Mouse (Mus musculus): ENCODE data around the gene Mif. TPM values are rescaled to one million over a fixed set of nuclear protein-coding genes. Genes with fewer than 3 reads are reported as not detected.
"Not testable (repeated sequence)": the region's sequence is repeated elsewhere in the genome, so short reads cannot be mapped to it uniquely, and the experiment has no call there.

Mif gene
- polyA plus RNA-seq, 1 experiment from 2014 or later = 1,798 TPM

DNA sequence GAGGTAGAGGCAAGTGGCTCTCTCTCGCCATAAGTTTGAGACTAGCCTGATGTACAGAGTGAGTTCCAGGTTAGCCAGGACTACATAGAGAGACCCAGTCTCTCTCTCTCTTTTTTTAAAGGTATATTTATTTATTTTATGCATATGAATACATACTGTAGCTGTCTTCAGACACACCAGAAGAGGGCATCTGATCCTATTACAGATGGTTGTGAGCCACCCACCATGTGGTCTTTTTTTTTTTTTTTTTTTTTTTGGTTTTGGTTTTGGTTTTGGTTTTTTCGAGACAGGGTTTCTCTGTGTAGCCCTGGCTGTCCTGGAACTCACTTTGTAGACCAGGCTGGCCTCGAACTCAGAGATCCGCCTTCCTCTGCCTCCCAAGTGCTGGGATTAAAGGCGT lies 27.5 kb upstream of the Mif start:
- H3K36me3 ChIP-seq; ATAC-seq (replicated peaks; ENCODE audit: insufficient number of reproducible peaks, insufficient read depth, low FRiP score, low read depth); H3K27ac ChIP-seq; H3K9ac ChIP-seq; H3K4me1 ChIP-seq (replicated peaks); H3K9me3 ChIP-seq (replicated peaks); H3K4me2 ChIP-seq; H3K27me3 ChIP-seq; H3K4me3 ChIP-seq: not testable (repeated sequence)
- 87% methylated on average over 5 of the region's 5 CpGs for WGBS

DNA sequence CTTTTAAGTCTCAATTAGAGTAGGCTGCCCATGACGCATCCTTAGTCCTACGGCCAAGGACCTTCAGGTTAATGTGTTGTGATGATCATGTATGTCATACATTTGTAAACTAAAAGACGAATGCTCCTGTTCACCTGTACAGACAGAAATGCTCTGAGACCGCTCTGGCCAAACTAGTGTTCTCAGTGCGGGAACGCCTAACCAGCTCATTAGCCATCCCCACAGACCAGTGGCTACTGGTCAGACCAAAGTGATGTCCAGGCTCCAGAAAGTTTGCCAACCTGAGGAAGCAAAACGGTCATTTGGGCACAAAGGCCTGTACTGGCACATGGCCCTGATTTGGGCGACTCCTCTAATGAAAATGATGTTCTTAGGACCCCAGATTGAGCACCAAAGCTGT lies 24.7 kb upstream of the Mif start:
- Histone ChIP-seq H3K27ac (no peak overlapping the region), H3K4me1 (replicated peaks) (peaks cover 8% of the 10 kb centered on the region), H3K4me3 (no peak overlapping the region), H3K9me3 (replicated peaks) (no peaks in the 10 kb centered on the region), H3K27me3 (no peaks in the 10 kb centered on the region), H3K9ac (no peak overlapping the region), H3K4me2 (no peak overlapping the region), H3K36me3 (no peaks in the 10 kb centered on the region)
- ATAC-seq (replicated peaks; ENCODE audit: insufficient number of reproducible peaks, insufficient read depth, low FRiP score, low read depth) = no peak
- 93% methylated on average over 8 of the region's 8 CpGs for WGBS

DNA sequence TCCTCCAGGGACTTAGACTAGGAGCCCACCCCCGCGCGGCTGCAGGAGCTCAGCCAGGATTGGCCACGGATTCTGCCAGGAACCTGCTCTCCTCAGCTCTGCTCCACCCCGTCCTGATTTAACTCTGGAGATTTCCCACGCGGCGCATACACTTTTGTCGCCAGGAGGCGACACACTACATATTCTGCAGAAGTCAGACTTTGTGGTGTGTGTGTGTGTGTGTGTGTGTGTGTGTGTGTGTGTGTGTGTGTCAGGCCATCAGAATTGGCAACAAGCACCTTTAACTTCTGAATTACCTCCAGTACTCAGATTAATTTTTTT lies 23.2 kb upstream of the Mif start:
- H3K9me3 ChIP-seq (replicated peaks) = no peaks in the 10 kb centered on the region
- H3K27me3 ChIP-seq = no peaks in the 10 kb centered on the region
- 0 out of 2 replicates have a peak overlapping the region, but pooled peaks have one; percentile 17 for H3K4me3 ChIP-seq
- H3K27ac ChIP-seq = no peak overlapping the region
- peak; percentile 75 for ATAC-seq (replicated peaks; ENCODE audit: insufficient number of reproducible peaks, insufficient read depth, low FRiP score, low read depth)
- no peaks in the 10 kb centered on the region for H3K36me3 ChIP-seq
- H3K4me1 ChIP-seq (replicated peaks) = peaks cover 6% of the 10 kb centered on the region
- H3K9ac ChIP-seq = 0 out of 2 replicates have a peak overlapping the region, but pooled peaks have one; percentile 47
- WGBS = under 1% methylated on average over 10 of the region's 10 CpGs
- peak overlapping the region; percentile 50 for H3K4me2 ChIP-seq

DNA sequence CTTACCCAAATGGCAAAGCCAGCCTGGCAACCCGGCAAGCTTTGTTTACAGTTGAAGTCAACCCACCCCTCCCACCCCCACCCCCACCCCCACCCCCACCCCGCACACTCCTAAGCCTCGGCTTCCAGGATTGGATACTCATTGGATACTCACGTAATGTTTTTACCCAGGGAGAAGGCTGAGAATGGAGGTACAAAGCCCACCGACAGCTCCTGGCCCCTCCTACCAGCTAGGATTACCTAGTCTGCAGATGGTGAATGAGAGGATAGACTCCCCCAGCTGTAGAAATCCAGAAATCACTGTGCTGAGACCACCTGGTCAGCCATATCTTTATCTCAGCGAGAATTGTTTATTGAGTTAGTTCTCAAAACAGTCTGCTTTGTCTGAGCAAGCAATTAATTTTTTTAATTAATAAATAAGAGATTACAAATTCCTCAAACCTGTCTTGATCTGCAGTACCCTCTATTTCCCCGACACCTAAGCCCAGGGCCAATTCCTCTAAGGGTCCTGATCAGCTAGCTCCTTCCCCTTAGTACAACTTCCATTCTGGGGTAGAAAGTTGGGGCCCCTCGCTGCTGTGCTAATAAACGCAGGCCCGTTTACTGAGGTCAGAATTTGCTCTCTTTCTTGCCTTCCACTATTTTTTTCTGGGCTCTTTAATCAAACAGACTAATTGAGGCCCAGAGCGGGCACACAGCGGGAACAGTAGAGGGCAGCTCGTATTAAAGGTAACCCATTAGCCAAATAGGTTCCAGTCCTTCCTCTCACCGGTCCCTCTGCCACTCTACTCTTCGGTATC lies 22.6 kb upstream of the Mif start:
- Histone ChIP-seq H3K4me1 (replicated peaks) (peaks cover 6% of the 10 kb centered on the region), H3K4me2 (peak overlapping the region; percentile 50), H3K27ac (no peak overlapping the region), H3K9ac (0 out of 2 replicates have a peak overlapping the region, but pooled peaks have one; percentile 47), H3K4me3 (0 out of 2 replicates have a peak overlapping the region, but pooled peaks have one; percentile 17), H3K36me3 (no peaks in the 10 kb centered on the region), H3K27me3 (no peaks in the 10 kb centered on the region), H3K9me3 (replicated peaks) (no peaks in the 10 kb centered on the region)
- 17% methylated on average over 15 of the region's 15 CpGs for WGBS
- no peak for ATAC-seq (replicated peaks; ENCODE audit: insufficient number of reproducible peaks, insufficient read depth, low FRiP score, low read depth)

DNA sequence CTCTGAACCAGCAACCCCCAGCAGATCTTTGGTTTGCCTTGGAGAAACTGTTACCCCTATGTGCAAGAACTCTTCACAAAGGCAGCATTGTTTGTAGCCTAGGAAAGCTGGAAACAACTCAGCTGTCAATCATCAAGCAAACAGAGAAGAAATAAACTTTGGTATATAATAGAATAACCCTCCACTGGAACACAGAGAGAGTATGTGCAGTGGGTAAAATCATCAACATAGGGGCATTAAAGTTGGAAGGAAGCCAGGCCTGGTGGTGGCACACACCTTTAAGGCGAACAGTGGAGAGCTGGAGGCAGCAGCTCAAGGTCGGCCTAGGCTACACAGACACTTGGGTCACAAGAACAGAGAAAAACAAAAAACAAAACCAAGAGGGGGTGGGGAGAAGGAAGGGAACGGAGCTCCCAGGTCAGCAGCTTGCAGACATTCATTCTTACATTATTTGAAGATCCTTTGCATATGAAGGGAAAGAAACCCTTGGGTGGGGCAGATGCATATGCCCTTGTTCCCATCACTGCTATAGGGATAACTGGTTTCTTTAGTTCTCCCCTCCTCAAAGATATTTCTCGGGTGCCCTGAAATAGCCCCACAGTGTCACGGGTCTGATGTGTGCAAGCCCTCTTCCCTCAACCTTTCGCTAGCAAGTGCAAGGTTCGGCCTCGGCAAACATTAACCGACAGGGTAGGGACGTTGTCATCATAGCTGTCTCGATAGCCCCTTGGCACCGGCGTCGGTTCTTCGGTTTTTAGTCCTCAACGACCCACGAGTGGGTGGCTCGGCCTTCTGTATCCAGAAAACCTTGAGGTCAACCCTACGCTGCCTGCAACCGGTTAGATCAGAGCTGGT lies 21.8 kb upstream of the Mif start:
- Histone ChIP-seq H3K9me3 (replicated peaks) (no peaks in the 10 kb centered on the region), H3K4me3 (no peak overlapping the region), H3K27me3 (no peaks in the 10 kb centered on the region), H3K36me3 (no peaks in the 10 kb centered on the region), H3K4me1 (replicated peaks) (peaks cover 6% of the 10 kb centered on the region), H3K9ac (no peak overlapping the region), H3K4me2 (no peak overlapping the region), H3K27ac (peak overlapping the region; percentile 25)
- ATAC-seq (replicated peaks; ENCODE audit: insufficient number of reproducible peaks, insufficient read depth, low FRiP score, low read depth) = no peak
- 28% methylated on average over 20 of the region's 20 CpGs for WGBS

DNA sequence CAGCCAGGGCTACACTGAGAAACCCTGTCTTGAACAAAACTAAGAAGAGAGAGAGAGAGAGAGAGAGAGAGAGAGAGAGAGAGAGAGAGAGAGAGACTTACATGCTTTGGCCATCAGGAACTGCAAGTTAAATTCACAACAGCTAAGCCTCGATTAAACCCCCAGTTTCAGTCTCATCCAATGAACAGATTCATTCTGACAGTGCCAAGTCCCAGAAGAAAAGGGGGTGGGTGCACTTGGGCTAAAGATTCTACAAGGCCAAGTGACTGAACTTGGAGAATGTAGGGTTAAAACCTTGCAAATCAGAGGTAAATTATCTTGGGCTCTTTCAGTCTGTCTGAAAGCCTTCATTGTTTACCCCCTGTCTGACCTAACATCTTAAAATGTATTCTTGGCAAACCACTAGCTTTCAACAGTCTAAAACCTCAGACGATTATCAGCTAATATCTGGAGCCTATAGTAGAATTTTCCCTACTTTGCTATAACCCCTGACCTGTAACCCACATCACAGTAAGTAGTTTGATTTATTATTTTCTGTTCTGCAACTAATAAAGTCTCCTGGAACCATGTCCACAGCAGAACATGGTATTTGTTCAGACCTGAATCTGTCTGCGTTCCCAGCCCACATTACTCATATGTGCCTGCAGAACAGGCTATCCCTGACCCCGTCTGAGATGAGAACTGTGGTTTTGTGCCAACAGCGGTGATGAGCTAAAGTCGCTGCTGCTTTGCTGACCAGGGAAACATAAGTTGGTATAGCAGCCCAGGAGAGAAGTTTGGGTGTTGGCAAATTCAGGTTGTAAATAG lies 20.9 kb upstream of the Mif start:
- no peak overlapping the region for H3K4me2 ChIP-seq
- H3K27ac ChIP-seq = peak overlapping the region; percentile 25
- WGBS = 57% methylated on average over 6 of the region's 6 CpGs
- no peaks in the 10 kb centered on the region for H3K27me3 ChIP-seq
- no peaks in the 10 kb centered on the region for H3K9me3 ChIP-seq (replicated peaks)
- no peak for ATAC-seq (replicated peaks; ENCODE audit: insufficient number of reproducible peaks, insufficient read depth, low FRiP score, low read depth)
- no peak overlapping the region for H3K4me3 ChIP-seq
- H3K36me3 ChIP-seq = no peaks in the 10 kb centered on the region
- no peak overlapping the region for H3K9ac ChIP-seq
- H3K4me1 ChIP-seq (replicated peaks) = peaks cover 6% of the 10 kb centered on the region

DNA sequence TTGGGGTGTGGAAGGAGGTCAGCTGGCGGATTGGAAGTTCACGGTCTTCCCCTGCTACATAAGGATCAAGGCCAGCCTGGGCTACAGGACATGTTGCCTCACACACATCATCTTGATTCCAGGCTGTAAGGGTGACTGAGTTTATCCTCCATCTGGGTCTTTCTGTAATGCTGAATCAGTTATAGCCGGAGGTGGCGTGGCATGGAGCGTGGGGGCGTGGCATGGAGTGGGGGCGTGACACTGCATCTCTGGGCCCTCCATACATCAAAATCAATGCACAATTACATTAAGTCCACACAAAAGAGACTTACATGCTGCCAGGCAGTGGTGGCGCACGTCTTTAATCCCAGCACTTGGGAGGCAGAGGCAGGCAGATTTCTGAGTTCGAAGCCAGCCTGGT lies 20.3 kb upstream of the Mif start:
- no peak overlapping the region for H3K4me3 ChIP-seq
- WGBS = 90% methylated on average over 10 of the region's 10 CpGs
- H3K9ac ChIP-seq = no peak overlapping the region
- H3K4me1 ChIP-seq (replicated peaks) = peaks cover 6% of the 10 kb centered on the region
- no peaks in the 10 kb centered on the region for H3K36me3 ChIP-seq
- H3K27me3 ChIP-seq = no peaks in the 10 kb centered on the region
- no peaks in the 10 kb centered on the region for H3K9me3 ChIP-seq (replicated peaks)
- H3K4me2 ChIP-seq = no peak overlapping the region
- no peak for ATAC-seq (replicated peaks; ENCODE audit: insufficient number of reproducible peaks, insufficient read depth, low FRiP score, low read depth)
- H3K27ac ChIP-seq = no peak overlapping the region

DNA sequence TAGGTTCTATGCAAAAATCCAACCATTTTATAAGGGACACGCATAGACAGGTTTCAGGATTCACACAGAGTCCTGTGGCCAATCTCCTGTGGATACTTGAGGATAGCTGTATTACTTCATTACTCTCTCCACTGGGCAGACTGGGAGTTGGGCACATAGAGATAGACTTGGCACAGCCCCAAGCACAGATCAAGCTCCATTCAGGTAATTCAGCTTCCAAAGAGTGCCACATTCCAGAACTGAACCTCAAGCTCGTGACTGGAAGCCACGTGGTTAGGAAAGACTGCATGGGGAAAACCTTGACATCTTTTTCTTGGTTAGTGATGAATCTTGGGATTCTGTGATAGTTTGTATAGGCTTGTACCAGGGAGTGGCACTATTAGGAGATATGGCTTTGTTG lies 18.8 kb upstream of the Mif start:
- no peak overlapping the region for H3K27ac ChIP-seq
- ATAC-seq (replicated peaks; ENCODE audit: insufficient number of reproducible peaks, insufficient read depth, low FRiP score, low read depth) = no peak
- 81% methylated on average over 3 of the region's 3 CpGs for WGBS

DNA sequence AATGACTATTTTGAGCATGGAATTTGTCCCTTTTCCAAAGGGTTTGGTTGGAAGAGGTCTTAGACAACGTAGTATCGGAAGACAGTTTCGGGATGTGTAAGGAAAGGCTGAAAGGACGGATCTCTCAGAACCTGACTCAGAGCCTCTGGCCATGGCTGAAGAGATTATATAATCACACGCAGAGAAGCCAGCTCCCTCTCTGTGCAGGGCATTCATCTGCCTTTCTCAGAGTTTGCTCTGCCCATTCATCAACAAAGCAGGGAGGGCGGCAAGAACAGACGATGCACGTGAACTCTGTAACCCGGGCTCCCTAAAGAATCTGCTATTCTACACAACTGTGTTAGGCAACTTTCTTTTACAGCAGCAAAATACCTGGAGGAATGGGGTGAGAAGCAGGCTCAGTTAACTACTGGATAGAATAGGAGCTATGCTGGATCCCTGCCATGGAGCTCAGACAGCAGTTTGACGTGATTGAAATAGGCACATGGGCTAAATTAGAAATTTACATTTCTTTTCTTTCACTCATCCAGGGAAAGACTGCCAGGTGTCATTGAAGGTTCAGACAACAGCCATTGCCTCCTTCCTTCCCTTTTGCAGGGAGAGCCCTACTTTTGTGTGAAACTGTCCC lies 13.6 kb upstream of the Mif start:
- H3K27ac ChIP-seq = peak overlapping the region; percentile 74
- H3K36me3 ChIP-seq = no peaks in the 10 kb centered on the region
- H3K27me3 ChIP-seq = no peaks in the 10 kb centered on the region
- 35% methylated on average over 10 of the region's 10 CpGs for WGBS
- no peaks in the 10 kb centered on the region for H3K9me3 ChIP-seq (replicated peaks)
- peak overlapping the region; percentile 63 for H3K4me2 ChIP-seq
- peaks cover 14% of the 10 kb centered on the region for H3K4me1 ChIP-seq (replicated peaks)
- H3K4me3 ChIP-seq = no peak overlapping the region
- no peak for ATAC-seq (replicated peaks; ENCODE audit: insufficient number of reproducible peaks, insufficient read depth, low FRiP score, low read depth)
- H3K9ac ChIP-seq = no peak overlapping the region

More for the DNA sequence above, 18.8 kb upstream of the Mif start:
- Histone ChIP-seq H3K9me3 (replicated peaks) (no peaks in the 10 kb centered on the region), H3K27me3 (no peaks in the 10 kb centered on the region), H3K4me3 (no peak overlapping the region), H3K36me3 (no peaks in the 10 kb centered on the region), H3K4me2 (no peak overlapping the region), H3K9ac (no peak overlapping the region), H3K4me1 (replicated peaks) (peaks cover 6% of the 10 kb centered on the region)

DNA sequence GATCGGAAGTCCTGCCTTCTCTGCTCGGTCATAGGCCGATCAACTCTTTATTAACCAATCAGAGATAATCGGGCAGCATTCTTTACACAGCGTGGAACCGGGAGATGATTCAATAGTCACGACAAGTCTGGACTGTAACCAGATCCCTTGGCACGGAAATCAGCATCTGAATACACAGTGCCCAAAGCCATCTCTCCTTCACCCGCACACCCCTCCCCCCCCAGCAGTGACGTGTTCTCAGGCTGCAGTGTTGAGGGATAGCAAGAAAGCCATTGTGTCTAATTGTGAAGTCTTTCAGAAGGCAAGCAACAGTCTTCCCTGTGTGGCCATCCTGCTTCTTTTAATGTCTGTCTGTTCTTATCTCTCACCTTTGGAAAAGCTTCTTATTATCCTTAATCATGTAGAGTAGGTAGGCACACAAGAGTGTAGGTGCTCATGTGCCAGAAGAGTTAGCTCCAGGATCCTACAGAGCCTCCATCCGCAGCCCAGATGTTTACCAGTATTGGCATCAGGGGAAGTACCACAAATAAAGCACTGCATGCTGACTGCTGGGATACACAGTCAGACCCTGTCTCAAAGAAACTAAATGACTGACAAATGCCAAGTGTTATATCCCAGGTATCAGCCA lies 13.0 kb upstream of the Mif start:
- ATAC-seq (replicated peaks; ENCODE audit: insufficient number of reproducible peaks, insufficient read depth, low FRiP score, low read depth) = peak; percentile 94
- Histone ChIP-seq H3K4me1 (replicated peaks) (peaks cover 14% of the 10 kb centered on the region), H3K27ac (peak overlapping the region; percentile 74), H3K36me3 (no peaks in the 10 kb centered on the region), H3K9ac (0 out of 2 replicates have a peak overlapping the region, but pooled peaks have one; percentile 43), H3K27me3 (no peaks in the 10 kb centered on the region), H3K4me2 (peak overlapping the region; percentile 63), H3K4me3 (peak overlapping the region; percentile 44), H3K9me3 (replicated peaks) (no peaks in the 10 kb centered on the region)
- WGBS = 3% methylated on average over 11 of the region's 11 CpGs
